Mouse (Mus musculus) myocyte (in vitro differentiated cells): ENCODE measurements around the gene Etfbkmt.

Experiments used
- CEBPB ChIP-seq: IDR thresholded peaks from 2 replicates; pipeline ENCODE4 v1.6.1; 2011; ENCODE audit warnings: mild to moderate bottlenecking, moderate library complexity; ENCODE audit not compliant: poor library complexity, insufficient read depth, severe bottlenecking
- E2F4 ChIP-seq: IDR thresholded peaks from one replicate; pipeline ENCODE4 v1.6.1; 2011; ENCODE audit warnings: mild to moderate bottlenecking, control low read depth, moderate library complexity; ENCODE audit not compliant: insufficient read depth
- MYOG ChIP-seq, 3 experiments: IDR thresholded peaks; one replicate each; pipeline ENCODE4 v1.6.1; 2011; ENCODE audit warnings: control low read depth in 2 of 3, low read depth in 2 of 3, mild to moderate bottlenecking in 2 of 3; ENCODE audit not compliant: insufficient read length in 2 of 3, control insufficient read depth in 1 of 3, insufficient read depth in 1 of 3
- POLR2A ChIP-seq: IDR thresholded peaks from one replicate; pipeline ENCODE4 v1.6.1; 2011; ENCODE audit warnings: low read depth, mild to moderate bottlenecking, control low read depth, moderate library complexity; ENCODE audit not compliant: insufficient read length
- POLR2AphosphoS2 ChIP-seq: IDR thresholded peaks from one replicate; pipeline ENCODE4 v1.6.1; 2011; ENCODE audit warnings: low read depth, control low read depth; ENCODE audit not compliant: insufficient read length

DNA sequence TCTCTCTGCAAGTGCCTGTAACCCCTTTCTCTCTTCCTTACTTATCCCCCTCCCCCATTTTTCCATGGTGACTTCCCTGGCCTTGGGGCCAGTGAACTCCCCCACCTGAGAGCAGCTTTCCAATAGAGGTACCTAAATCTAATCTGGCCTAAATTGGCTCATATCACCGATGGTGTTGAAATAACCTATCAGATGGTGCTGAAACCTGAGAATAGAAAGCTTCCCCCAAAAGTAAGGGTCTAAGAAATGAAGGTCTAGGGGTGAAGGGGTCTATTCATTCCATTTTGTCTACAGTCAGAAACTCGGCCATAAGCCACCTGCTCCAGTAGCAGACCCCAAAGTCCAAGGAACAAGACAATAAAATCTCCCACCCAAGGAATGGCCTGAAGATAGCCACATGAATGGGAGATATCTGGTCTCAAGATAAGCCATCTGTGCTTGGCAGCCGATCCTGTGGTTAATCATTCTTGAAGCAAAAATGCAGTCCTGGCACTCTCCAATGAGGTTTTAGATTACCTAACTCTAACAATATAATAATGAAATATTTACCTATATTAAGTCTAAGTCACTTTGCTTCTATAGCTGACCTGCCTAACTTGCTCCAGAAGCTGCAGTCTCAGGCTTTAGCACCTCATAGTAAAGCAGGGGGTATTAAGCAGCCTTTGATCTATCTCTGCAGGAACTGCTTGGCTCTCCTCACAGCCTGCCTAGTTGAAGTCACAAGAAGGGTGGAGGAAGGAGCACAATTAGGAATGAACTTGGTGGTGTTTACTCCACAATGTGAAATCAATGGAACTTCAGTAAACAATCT, 15.6 kb downstream of the Etfbkmt start:
- no peak for TF ChIP-seq POLR2A
- TF ChIP-seq POLR2AphosphoS2: no peak
- TF ChIP-seq MYOG (IDR thresholded peaks at IDR 0.05; ENCODE audit: control insufficient read depth in 1 of 3, insufficient read depth in 1 of 3, insufficient read length in 2 of 3, low read depth in 2 of 3): no peak
- no peak for TF ChIP-seq CEBPB
- no peak for TF ChIP-seq E2F4
